Mouse (Mus musculus) stomach, embryonic 14.5 days (tissue): ENCODE measurements around the gene Mef2d. TPM values are rescaled to one million over a fixed set of nuclear protein-coding genes. Genes with fewer than 3 reads are reported as not detected.

Experiments used
- ATAC-seq: fragments of 200-750 bp; cut with Nextera tagmentation; 2 replicates; pipeline ENCODE4 v1.8.0; 2017; ENCODE audit warnings: low read depth, moderate TSS enrichment; ENCODE audit not compliant: insufficient number of reproducible peaks, insufficient read depth, low FRiP score
- H3K27ac ChIP-seq: fragments of 300-500 bp; sonication (generic); 2 replicates; pipeline ENCODE4 v1.5.1; 2014; ENCODE audit warnings: mild to moderate bottlenecking, low read length, moderate library complexity, mixed read lengths
- H3K27me3 ChIP-seq: fragments of 300-500 bp; sonication (generic); 2 replicates; pipeline ENCODE4 v1.6.1; 2014; ENCODE audit warnings: low read length, control low read depth, mixed read lengths; ENCODE audit not compliant: control insufficient read depth, insufficient read depth
- H3K36me3 ChIP-seq: fragments of 300-500 bp; sonication (generic); 2 replicates; pipeline ENCODE4 v1.6.1; 2014; ENCODE audit warnings: mild to moderate bottlenecking, control low read depth, low read length, moderate library complexity, mixed read lengths; ENCODE audit not compliant: control insufficient read depth, insufficient read depth
- H3K4me1 ChIP-seq: fragments of 300-500 bp; sonication (generic); 2 replicates; pipeline ENCODE4 v1.6.1; 2014; ENCODE audit warnings: low read length, control low read depth, mixed read lengths; ENCODE audit not compliant: control insufficient read depth, insufficient read depth
- H3K4me2 ChIP-seq: fragments of 300-500 bp; sonication (generic); replicated peaks from 2 replicates; pipeline ENCODE4 v1.6.1; 2014; ENCODE audit warnings: low read depth, low read length, control low read depth
- H3K4me3 ChIP-seq: fragments of 300-500 bp; sonication (generic); 2 replicates; pipeline ENCODE4 v1.5.1; 2014; ENCODE audit warnings: low read depth, low read length, control low read depth
- H3K9ac ChIP-seq: fragments of 300-500 bp; sonication (generic); replicated peaks from 2 replicates; pipeline ENCODE4 v1.6.1; 2014; ENCODE audit warnings: low read depth, mild to moderate bottlenecking, control low read depth, low read length, moderate library complexity, mixed read lengths
- H3K9me3 ChIP-seq: fragments of 300-500 bp; sonication (generic); 2 replicates; pipeline ENCODE4 v1.6.1; 2016; ENCODE audit warnings: low read depth, low read length, control low read depth; ENCODE audit not compliant: control insufficient read depth
- WGBS: fragments of 180-500 bp; shearing (Covaris S2); extraction: QIAGEN DNeasy Blood & Tissue Kit; methylation state at CpG from one replicate; pipeline ENCODE4 v1.1.7; 2014; 5-methylcytosine and 5-hydroxymethylcytosine counted together
- polyA plus RNA-seq: library from polyadenylated mRNA; unstranded; fragments of >200 nt; fragmentation: Nextera tagmentation; extraction: Ambion mirVana; gene quantifications from 2 replicates; pipeline ENCODE4 v1.2.1, GENCODE M21; 2014

The Mef2d gene
- polyA plus RNA-seq, 1 experiment from 2014 or later = 19.5 TPM

DNA sequence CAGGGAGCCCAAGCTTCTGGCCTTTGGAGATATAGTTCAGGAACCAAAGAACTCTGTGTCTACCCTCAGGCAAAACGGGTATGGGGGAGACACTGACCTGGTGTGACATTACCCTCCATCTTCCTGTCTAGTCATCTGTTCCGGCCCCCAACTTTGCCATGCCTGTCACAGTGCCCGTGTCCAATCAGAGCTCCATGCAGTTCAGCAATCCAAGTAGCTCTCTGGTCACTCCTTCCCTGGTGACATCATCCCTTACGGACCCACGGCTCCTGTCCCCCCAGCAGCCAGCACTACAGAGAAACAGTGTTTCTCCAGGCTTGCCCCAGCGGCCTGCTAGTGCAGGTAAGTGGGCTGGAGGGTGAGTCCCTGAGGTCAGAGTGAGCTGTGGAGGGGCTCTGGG, 16.8 kb downstream of the Mef2d start:
- ATAC-seq = no peak
- Histone ChIP-seq H3K9me3 (no peaks in the 10 kb centered on the region), H3K4me3 (no peak overlapping the region), H3K9ac (no peak overlapping the region), H3K27ac (no peak overlapping the region), H3K4me1 (0 out of 2 replicates have a peak, but pooled peaks cover 5% of the 10 kb centered on the region), H3K27me3 (no peaks in the 10 kb centered on the region), H3K4me2 (no peak overlapping the region), H3K36me3 (peaks cover 67% of the 10 kb centered on the region)
- 86% methylated on average over 6 of the region's 6 CpGs for WGBS

DNA sequence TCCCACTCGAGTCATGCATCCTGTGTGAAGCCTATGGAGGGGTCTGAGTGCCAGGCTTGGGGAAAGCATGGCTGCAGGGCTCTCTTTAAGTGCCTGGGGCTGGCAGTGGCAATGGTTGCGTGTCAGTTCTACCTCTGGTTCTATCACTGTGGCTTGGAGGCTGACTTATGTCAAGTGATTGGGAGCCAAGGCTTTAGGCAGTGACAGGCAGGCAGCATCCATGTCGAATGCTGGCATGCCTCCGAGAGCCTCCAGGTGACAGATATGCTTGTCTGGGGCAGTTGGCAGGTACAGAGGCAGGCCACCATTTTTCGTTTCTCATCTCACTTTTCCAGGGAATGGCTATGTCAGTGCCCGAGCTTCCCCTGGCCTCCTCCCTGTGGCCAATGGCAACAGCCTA, 18.7 kb downstream of the Mef2d start:
- H3K9ac ChIP-seq = no peak overlapping the region
- H3K4me3 ChIP-seq = no peak overlapping the region
- no peaks in the 10 kb centered on the region for H3K9me3 ChIP-seq
- H3K27ac ChIP-seq = no peak overlapping the region
- ATAC-seq = no peak
- peaks cover 81% of the 10 kb centered on the region for H3K36me3 ChIP-seq
- H3K4me2 ChIP-seq = no peak overlapping the region
- 0 out of 2 replicates have a peak, but pooled peaks cover 5% of the 10 kb centered on the region for H3K4me1 ChIP-seq
- 77% methylated on average over 6 of the region's 6 CpGs for WGBS
- H3K27me3 ChIP-seq = no peaks in the 10 kb centered on the region

DNA sequence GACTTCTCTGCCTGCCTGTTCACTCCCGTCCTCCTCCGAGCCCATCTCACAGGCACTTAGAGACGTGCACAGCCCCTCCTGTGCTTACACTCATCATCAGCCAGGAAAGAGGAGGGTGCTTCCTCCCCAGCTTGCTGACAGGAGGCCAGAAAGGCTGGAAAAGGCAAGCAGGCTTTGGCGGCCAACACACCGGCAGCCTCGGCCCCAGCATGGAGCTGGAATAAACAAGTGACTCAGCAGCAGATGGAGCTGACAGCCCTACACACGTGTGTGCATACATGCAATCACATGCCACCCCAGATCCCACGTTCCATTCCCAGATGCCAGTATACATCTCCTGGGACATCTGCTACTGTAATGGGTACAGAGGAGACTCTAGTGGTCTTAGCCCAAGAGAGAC, 20.1 kb downstream of the Mef2d start:
- H3K27me3 ChIP-seq = no peaks in the 10 kb centered on the region
- H3K27ac ChIP-seq = no peak overlapping the region
- WGBS = 72% methylated on average over 8 of the region's 8 CpGs
- no peak for ATAC-seq
- no peak overlapping the region for H3K4me3 ChIP-seq
- H3K9me3 ChIP-seq = no peaks in the 10 kb centered on the region
- H3K36me3 ChIP-seq = peaks cover 81% of the 10 kb centered on the region
- H3K4me2 ChIP-seq = no peak overlapping the region
- H3K9ac ChIP-seq = no peak overlapping the region
- 0 out of 2 replicates have a peak, but pooled peaks cover 4% of the 10 kb centered on the region for H3K4me1 ChIP-seq

DNA sequence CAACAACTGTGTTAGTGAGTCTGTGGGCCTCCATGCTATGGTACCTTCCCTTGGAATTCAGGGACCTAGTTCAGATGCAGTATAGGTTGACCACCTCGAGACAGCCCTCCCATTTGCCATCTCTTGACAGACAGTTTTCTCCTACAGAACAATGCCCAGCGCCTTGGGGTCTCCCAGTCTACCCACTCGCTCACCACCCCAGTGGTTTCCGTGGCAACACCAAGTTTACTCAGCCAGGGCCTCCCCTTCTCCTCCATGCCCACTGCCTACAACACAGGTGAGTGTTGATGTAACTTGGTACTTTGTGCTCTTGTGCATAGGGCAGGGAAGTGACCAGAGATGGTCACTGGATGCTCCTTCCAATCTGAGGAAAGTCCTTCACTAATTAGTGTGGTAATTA, 20.6 kb downstream of the Mef2d start:
- ATAC-seq = no peak
- Histone ChIP-seq H3K36me3 (peaks cover 86% of the 10 kb centered on the region), H3K4me2 (no peak overlapping the region), H3K27me3 (no peaks in the 10 kb centered on the region), H3K4me1 (no peaks in the 10 kb centered on the region), H3K9me3 (no peaks in the 10 kb centered on the region), H3K9ac (no peak overlapping the region), H3K27ac (no peak overlapping the region), H3K4me3 (no peak overlapping the region)
- 86% methylated on average over 4 of the region's 4 CpGs for WGBS

DNA sequence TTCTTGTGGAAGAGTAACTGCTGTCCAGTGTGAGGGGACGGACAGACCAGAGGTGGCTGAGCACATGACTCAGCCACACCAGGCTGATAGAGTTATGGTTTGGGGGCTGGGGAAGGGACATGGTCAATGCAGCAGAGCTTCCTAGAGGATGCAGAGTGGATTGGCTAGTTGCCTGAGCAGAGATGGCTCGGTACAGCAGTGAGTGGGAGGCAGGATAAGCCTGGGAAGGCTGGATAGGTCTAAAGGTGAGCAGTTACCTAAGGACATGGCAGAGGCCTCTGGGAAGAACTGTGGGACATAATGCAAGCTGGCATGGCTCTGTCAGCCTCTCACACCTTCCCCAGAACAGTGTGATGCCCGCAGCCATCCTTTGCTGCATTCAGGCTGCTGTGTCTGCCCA, 21.7 kb downstream of the Mef2d start:
- Histone ChIP-seq H3K27ac (no peak overlapping the region), H3K4me3 (no peak overlapping the region), H3K4me2 (no peak overlapping the region), H3K36me3 (peaks cover 87% of the 10 kb centered on the region), H3K4me1 (no peaks in the 10 kb centered on the region), H3K27me3 (no peaks in the 10 kb centered on the region), H3K9me3 (no peaks in the 10 kb centered on the region), H3K9ac (no peak overlapping the region)
- ATAC-seq = no peak
- 82% methylated on average over 3 of the region's 3 CpGs for WGBS

DNA sequence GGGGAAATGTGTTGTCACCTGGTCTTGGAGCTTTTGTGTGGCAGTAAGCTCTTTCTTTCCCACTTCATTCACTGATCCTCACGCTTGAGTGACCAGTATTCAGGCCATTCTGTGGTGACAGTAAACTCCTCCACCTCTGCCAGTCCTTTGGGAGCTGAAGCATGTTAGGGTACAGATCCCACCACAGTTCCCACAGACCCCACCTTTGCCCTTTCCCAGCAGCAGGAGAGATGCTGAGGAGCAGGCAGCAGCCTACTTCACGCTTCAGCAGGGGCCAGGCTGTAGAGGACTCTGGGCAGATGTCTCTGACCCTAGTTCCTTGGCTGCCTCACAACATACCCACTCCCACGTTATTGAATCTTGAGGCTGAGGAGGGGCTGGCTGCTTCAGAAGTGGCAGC, 22.1 kb downstream of the Mef2d start:
- Histone ChIP-seq H3K27ac (no peak overlapping the region), H3K36me3 (peaks cover 86% of the 10 kb centered on the region), H3K4me2 (no peak overlapping the region), H3K9me3 (no peaks in the 10 kb centered on the region), H3K27me3 (no peaks in the 10 kb centered on the region), H3K9ac (no peak overlapping the region), H3K4me3 (no peak overlapping the region), H3K4me1 (no peaks in the 10 kb centered on the region)
- WGBS = 84% methylated on average over 3 of the region's 3 CpGs
- ATAC-seq = no peak

DNA sequence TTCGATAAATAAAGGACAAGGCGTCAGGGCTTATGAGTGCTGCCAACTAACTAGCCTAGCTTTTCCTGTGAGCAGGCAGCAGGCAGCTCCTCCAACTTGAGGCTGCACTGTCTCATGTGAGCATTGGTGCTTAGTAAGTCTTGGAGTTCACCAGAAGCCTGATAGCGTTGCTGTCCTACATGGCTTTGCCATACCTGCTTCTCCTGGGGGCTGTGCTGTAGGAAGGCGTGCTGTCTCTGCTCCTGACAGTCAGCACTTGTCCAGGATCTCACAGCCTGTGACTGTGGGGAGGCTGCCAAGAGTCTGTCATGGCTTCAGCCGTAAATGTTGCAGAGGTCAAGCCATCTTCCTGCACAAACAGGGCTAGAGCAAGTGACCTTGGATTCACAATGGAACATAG, 23.9 kb downstream of the Mef2d start:
- Histone ChIP-seq H3K4me3 (no peak overlapping the region), H3K4me2 (no peak overlapping the region), H3K36me3 (peaks cover 86% of the 10 kb centered on the region), H3K27me3 (no peaks in the 10 kb centered on the region), H3K9me3 (no peaks in the 10 kb centered on the region), H3K27ac (no peak overlapping the region), H3K4me1 (no peaks in the 10 kb centered on the region), H3K9ac (no peak overlapping the region)
- WGBS = 83% methylated on average over 5 of the region's 5 CpGs
- ATAC-seq = no peak

DNA sequence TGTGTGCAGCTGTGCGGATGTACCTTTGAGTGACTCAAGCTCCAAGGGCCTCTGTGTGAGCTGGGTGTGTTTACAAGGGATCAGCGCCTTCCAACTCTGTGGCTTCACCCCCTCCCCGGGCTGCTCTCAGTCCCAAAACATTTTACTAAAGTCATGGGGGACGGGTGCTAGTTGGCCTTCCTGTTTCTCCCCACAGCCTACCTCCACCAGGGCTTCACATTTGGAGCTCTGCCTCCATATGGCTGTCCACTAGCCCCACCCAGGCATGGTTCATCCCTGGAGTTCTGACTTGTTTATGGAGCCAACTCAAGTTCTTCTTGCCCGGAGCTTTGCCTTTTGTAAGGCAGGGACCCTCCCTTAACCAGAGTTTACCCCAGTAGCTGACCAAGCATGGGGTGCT, 28.2 kb downstream of the Mef2d start:
- Histone ChIP-seq H3K36me3 (peaks cover 71% of the 10 kb centered on the region), H3K9me3 (no peaks in the 10 kb centered on the region), H3K4me3 (no peak overlapping the region), H3K27me3 (no peaks in the 10 kb centered on the region), H3K4me2 (no peak overlapping the region), H3K27ac (no peak overlapping the region), H3K9ac (no peak overlapping the region), H3K4me1 (no peaks in the 10 kb centered on the region)
- ATAC-seq = no peak
- WGBS = 81% methylated on average over 5 of the region's 5 CpGs

DNA sequence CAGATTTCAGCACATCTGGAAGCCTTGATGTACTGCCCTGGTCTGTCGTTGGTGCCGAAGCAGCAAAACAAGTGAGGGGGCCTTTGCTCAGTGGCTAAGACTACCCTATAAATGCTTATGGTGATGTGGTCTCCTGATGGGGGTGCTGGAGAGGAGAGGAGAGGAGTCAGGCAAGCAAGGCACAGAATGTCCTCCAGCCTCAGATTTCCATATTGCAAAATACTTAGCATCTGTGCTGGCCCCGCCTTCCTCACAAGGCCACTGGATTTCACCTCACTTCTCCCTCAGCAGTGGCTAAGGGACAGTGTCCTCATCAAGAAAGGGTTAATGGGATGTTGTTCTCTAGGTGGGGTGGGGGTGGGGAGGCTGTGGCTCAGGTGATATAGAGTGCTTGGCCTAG, 30.3 kb downstream of the Mef2d start:
- no peak for ATAC-seq
- Histone ChIP-seq H3K4me3 (no peak overlapping the region), H3K9me3 (no peaks in the 10 kb centered on the region), H3K4me2 (no peak overlapping the region), H3K36me3 (peaks cover 56% of the 10 kb centered on the region), H3K4me1 (peaks cover 5% of the 10 kb centered on the region; the same call in 1 of the 2 replicates), H3K9ac (no peak overlapping the region), H3K27ac (no peak overlapping the region), H3K27me3 (no peaks in the 10 kb centered on the region)
- 87% methylated on average over 3 of the region's 3 CpGs for WGBS
